Mouse (Mus musculus) bone marrow, adult 2 months (tissue): ENCODE measurements around the gene Rab30.

Source experiments
- CTCF ChIP-seq: fragments of 200-500 bp; IDR thresholded peaks from 2 replicates; pipeline ENCODE4 v1.5.1; 2011; ENCODE audit warnings: low read length, control low read depth; ENCODE audit not compliant: control insufficient read depth, insufficient read depth
- POLR2A ChIP-seq: fragments of 200-500 bp; IDR thresholded peaks from 2 replicates; pipeline ENCODE4 v1.6.1; 2011; ENCODE audit warnings: low read depth, mild to moderate bottlenecking, control low read depth, low read length, borderline replicate concordance; ENCODE audit not compliant: control insufficient read depth

DNA sequence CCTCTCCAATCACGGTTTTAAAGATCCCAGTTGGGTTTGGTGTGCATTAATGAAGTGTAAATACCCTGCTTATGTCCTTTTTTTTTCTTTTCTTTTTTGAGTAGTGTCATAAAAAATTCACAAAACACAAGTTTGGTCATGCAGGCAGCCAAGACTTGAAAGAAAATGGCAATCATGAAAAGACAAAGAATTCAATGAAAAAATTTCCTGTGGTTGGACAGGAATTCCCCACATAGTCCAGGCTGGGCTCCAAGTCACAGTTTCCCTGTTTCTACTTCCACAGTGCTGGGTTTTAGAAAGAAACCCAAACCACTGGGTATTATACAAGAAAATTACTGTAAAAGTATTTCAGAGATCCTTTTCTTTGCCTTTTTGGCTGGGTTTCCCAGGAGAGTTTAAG is 3.8 kb upstream of the Rab30 start:
- no peak for TF ChIP-seq CTCF
- TF ChIP-seq POLR2A = no peak
